Mouse (Mus musculus) liver, embryonic 11.5 days (tissue): Measurements from ENCODE around the gene Arl3. TPM values are rescaled to one million over a fixed set of nuclear protein-coding genes. Genes with fewer than 3 reads are reported as not detected.

Source experiments
- ATAC-seq: fragments of 200-750 bp; cut with Nextera tagmentation; replicated peaks from 2 replicates; pipeline ENCODE4 v1.8.0; 2017; ENCODE audit warnings: moderate number of reproducible peaks, mild to moderate bottlenecking, moderate TSS enrichment, moderate library complexity; ENCODE audit not compliant: low FRiP score
- DNase-seq: peaks from one replicate; pipeline ENCODE4 v3.0.0-alpha.2; 2017; ENCODE audit warnings: low spot score
- H3K27ac ChIP-seq: fragments of 300-500 bp; sonication (generic); 2 replicates; pipeline ENCODE4 v1.5.1; 2014; ENCODE audit warnings: mild to moderate bottlenecking, low read depth, low read length, control low read depth
- H3K27me3 ChIP-seq: fragments of 300-500 bp; sonication (generic); replicated peaks from 2 replicates; pipeline ENCODE4 v1.6.1; 2014; ENCODE audit warnings: low read length, mixed read lengths; ENCODE audit not compliant: control insufficient read depth, insufficient read depth
- H3K36me3 ChIP-seq: fragments of 300-500 bp; sonication (generic); 2 replicates; pipeline ENCODE4 v1.6.1; 2014; ENCODE audit warnings: mild to moderate bottlenecking, low read length, moderate library complexity, mixed read lengths; ENCODE audit not compliant: control insufficient read depth, insufficient read depth
- H3K4me1 ChIP-seq: fragments of 300-500 bp; sonication (generic); replicated peaks from 2 replicates; pipeline ENCODE4 v1.6.1; 2014; ENCODE audit warnings: low read length, mixed read lengths; ENCODE audit not compliant: control insufficient read depth, insufficient read depth
- H3K4me2 ChIP-seq: fragments of 300-500 bp; sonication (generic); 2 replicates; pipeline ENCODE4 v1.6.1; 2014; ENCODE audit warnings: mild to moderate bottlenecking, control low read depth, moderate library complexity
- H3K4me3 ChIP-seq: fragments of 300-500 bp; sonication (generic); 2 replicates; pipeline ENCODE4 v1.5.1; 2014; ENCODE audit warnings: low read depth, low read length, control low read depth
- H3K9ac ChIP-seq: fragments of 300-500 bp; sonication (generic); 2 replicates; pipeline ENCODE4 v1.6.1; 2014; ENCODE audit warnings: low read depth, low read length, control low read depth
- H3K9me3 ChIP-seq: fragments of 300-500 bp; sonication (generic); 2 replicates; pipeline ENCODE4 v1.6.1; 2016; ENCODE audit warnings: low read length, inconsistent platforms, mixed read lengths; ENCODE audit not compliant: control insufficient read depth
- WGBS: fragments of 180-500 bp; shearing (Covaris S2); extraction: QIAGEN DNeasy Blood & Tissue Kit; methylation state at CpG from one replicate; pipeline ENCODE4 v1.1.7; 2014; 5-methylcytosine and 5-hydroxymethylcytosine counted together
- polyA plus RNA-seq: library from polyadenylated mRNA; unstranded; fragments of >200 nt; fragmentation: Nextera tagmentation; extraction: Ambion mirVana; gene quantifications from 2 replicates; pipeline ENCODE4 v1.2.1, GENCODE M21; 2014

Arl3 gene
- polyA plus RNA-seq, 1 experiment from 2014 or later = 50.5 TPM

DNA sequence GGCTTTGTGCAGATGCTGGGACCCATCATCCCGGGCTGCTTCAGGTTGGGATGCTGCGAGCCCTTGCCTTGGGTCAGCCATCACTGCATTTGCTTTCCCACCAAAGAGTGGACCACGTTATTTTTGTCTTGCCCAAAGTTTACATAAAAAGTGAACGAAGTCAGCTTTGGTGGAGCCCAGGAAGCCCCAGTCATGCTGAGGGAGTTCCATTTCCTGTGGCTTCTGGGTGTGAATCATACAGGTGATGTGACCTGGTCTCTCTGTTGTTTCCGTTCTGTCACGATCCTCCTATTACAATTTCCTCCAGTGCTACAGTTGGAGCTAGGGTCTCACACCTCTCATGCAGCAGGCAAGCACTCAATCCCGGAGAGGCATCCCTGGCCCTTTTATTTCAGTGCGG is 44.4 kb upstream of the Arl3 start:
- no peak for ATAC-seq
- H3K9ac ChIP-seq = no peak overlapping the region
- no peak overlapping the region for H3K4me2 ChIP-seq
- H3K27me3 ChIP-seq = no peaks in the 10 kb centered on the region
- H3K4me3 ChIP-seq = no peak overlapping the region
- no peak overlapping the region for H3K27ac ChIP-seq
- H3K36me3 ChIP-seq = no peaks in the 10 kb centered on the region
- no peaks in the 10 kb centered on the region for H3K9me3 ChIP-seq
- H3K4me1 ChIP-seq = peaks cover 57% of the 10 kb centered on the region
- DNase-seq = no peak
- 84% methylated on average over 8 of the region's 8 CpGs for WGBS

GRCm38 (mm10) chr19:46616378-46616777 is 43.4 kb upstream of the Arl3 start:
- H3K4me1 ChIP-seq = peaks cover 47% of the 10 kb centered on the region
- H3K4me2 ChIP-seq = no peak overlapping the region
- no peaks in the 10 kb centered on the region for H3K9me3 ChIP-seq
- DNase-seq (no peak), ATAC-seq (no peak)
- no peak overlapping the region for H3K27ac ChIP-seq
- WGBS = 70% methylated on average over 11 of the region's 11 CpGs
- no peak overlapping the region for H3K9ac ChIP-seq
- no peak overlapping the region for H3K4me3 ChIP-seq
- no peaks in the 10 kb centered on the region for H3K27me3 ChIP-seq
- H3K36me3 ChIP-seq = no peaks in the 10 kb centered on the region

DNA sequence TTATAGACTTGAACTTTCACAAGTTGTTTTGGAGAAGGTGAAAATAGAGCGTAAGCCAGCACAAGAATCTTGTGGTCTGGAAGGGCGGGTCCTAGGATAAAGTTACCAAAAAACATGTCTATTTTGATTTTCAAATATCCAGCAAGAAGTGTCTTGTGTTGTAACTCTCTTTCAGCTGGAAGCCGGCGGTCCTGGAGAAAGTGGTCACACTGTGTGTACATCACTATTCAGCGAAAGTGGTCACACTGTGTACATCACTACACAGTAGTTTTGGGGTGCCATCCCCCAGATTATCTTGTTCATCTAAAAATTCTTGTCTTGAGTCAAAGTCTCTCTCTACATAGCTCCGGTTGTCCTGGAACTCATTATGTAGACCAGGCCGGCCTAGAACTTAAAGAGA is 35.2 kb upstream of the Arl3 start:
- DNase-seq (no peak), ATAC-seq (no peak)
- 96% methylated on average over 7 of the region's 7 CpGs for WGBS
- no peak overlapping the region for H3K27ac ChIP-seq
- no peak overlapping the region for H3K4me2 ChIP-seq
- H3K27me3 ChIP-seq = no peaks in the 10 kb centered on the region
- no peak overlapping the region for H3K9ac ChIP-seq
- H3K9me3 ChIP-seq = no peaks in the 10 kb centered on the region
- peaks cover 18% of the 10 kb centered on the region; the same call in 1 of the 2 replicates for H3K36me3 ChIP-seq
- no peak overlapping the region for H3K4me3 ChIP-seq
- peaks cover 17% of the 10 kb centered on the region for H3K4me1 ChIP-seq

DNA sequence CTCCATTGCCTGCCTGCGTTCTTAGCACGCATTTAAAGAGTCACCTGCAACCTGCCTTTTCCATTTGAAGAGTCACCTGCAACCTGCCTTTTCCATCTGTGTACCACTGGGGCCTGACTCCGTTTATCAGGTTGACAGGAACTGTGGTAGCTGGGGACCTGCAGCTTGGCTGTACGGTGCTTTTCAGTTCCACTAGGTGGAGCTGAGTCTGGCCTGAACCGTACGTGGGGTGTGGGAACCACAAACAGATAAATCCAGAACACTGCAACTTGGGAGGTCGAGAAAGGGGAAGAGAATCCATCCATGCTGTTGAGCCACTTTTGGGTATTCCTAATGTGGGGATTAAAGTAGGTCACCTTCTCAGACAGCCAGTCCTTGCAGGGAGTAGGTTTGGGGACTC is 34.4 kb upstream of the Arl3 start:
- DNase-seq (no peak), ATAC-seq (peak; percentile 64; the same call in 1 of the 2 replicates)
- Histone ChIP-seq H3K27ac (no peak overlapping the region), H3K9ac (no peak overlapping the region), H3K4me2 (no peak overlapping the region), H3K27me3 (no peaks in the 10 kb centered on the region), H3K4me3 (no peak overlapping the region), H3K4me1 (peaks cover 17% of the 10 kb centered on the region), H3K36me3 (peaks cover 21% of the 10 kb centered on the region; the same call in 1 of the 2 replicates), H3K9me3 (no peaks in the 10 kb centered on the region)
- WGBS = 41% methylated on average over 7 of the region's 7 CpGs

DNA sequence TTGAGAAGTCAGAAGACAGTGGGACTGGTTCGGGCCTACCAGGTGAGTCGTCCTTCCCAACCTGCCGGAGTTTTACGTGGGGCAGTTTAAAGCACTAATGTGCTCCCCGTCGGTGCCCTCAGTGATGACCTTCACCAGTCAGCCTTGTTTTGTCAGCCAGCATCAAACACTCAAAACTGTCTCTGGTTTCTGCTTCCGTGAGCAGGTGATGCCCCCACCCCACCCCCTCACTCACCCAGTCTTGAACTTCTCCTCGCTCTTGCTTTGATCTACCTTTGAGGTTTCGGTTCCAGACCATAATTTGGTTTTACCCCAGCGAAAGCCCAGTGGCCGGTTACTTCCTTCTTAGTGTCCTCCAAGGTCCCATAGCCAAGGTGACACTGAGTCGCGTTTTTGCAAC is 33.7 kb upstream of the Arl3 start:
- Histone ChIP-seq H3K9ac (no peak overlapping the region), H3K36me3 (peaks cover 21% of the 10 kb centered on the region; the same call in 1 of the 2 replicates), H3K4me3 (no peak overlapping the region), H3K27ac (no peak overlapping the region), H3K4me2 (no peak overlapping the region), H3K9me3 (no peaks in the 10 kb centered on the region), H3K27me3 (no peaks in the 10 kb centered on the region), H3K4me1 (peaks cover 17% of the 10 kb centered on the region)
- 86% methylated on average over 13 of the region's 13 CpGs for WGBS
- DNase-seq (no peak), ATAC-seq (no peak)

DNA sequence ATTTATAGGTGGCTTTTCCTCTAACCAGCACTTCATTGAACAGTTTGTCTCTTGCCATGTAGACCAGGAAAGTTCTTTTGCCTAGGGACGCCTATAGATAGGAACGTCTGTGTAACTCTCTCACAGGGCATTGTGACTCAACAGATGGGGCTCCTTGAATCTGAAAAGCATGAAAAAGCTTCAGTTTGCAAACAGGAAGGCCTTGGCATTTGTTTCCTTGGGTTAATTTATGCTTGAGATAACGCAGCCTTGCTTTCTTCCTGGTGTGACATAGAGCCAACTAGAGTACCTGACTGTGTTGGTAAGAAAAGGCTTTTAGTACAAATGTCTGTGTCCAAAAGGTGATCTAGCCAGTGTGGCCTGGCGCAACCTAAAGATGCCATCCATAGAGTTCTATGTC is 29.4 kb upstream of the Arl3 start:
- Histone ChIP-seq H3K4me1 (peaks cover 18% of the 10 kb centered on the region), H3K27ac (no peak overlapping the region)

GRCm38 (mm10) chr19:46601491-46601890 is 28.5 kb upstream of the Arl3 start:
- no peak for ATAC-seq
- Histone ChIP-seq H3K27ac (peak overlapping the region; percentile 9; the same call in 1 of the 2 replicates), H3K9ac (0 out of 2 replicates have a peak overlapping the region, but pooled peaks have one; percentile 20), H3K27me3 (no peaks in the 10 kb centered on the region), H3K9me3 (no peaks in the 10 kb centered on the region), H3K4me1 (peaks cover 18% of the 10 kb centered on the region), H3K4me3 (no peak overlapping the region), H3K36me3 (peaks cover 9% of the 10 kb centered on the region; the same call in 1 of the 2 replicates), H3K4me2 (peak overlapping the region; percentile 30)
- no peak for DNase-seq
- WGBS = 66% methylated on average over 14 of the region's 14 CpGs

More for the DNA sequence above, 29.4 kb upstream of the Arl3 start:
- ATAC-seq (no peak), DNase-seq (no peak)
- Histone ChIP-seq H3K9ac (no peak overlapping the region), H3K9me3 (no peaks in the 10 kb centered on the region), H3K4me2 (no peak overlapping the region), H3K27me3 (no peaks in the 10 kb centered on the region), H3K36me3 (peaks cover 11% of the 10 kb centered on the region; the same call in 1 of the 2 replicates), H3K4me3 (no peak overlapping the region)
- WGBS = 78% methylated on average over 4 of the region's 4 CpGs

DNA sequence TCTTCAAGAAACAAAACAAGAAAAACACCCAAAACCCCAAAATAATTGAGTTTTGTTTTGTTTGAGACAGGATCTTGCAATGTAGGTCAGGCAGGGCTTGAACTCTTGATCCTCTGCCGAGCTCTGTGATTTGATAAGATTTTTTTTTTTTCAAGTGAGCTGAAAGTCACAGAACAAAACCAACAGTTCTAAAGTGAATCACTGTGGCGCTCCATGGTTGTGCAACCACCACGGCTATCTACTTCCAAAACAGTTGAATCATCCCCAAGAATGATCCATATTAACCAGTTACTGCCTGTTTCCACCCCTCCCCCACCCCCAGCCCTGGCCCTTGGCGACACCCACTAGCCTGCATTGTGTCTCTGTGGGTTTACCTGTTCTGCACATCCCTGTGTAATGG is 27.4 kb upstream of the Arl3 start:
- DNase-seq (no peak), ATAC-seq (no peak)
- Histone ChIP-seq H3K9ac (no peak overlapping the region), H3K4me2 (peak overlapping the region; percentile 80), H3K27ac (no peak overlapping the region), H3K4me1 (peaks cover 18% of the 10 kb centered on the region), H3K9me3 (no peaks in the 10 kb centered on the region), H3K36me3 (peaks cover 7% of the 10 kb centered on the region; the same call in 1 of the 2 replicates), H3K27me3 (no peaks in the 10 kb centered on the region), H3K4me3 (peak overlapping the region; percentile 87)
- WGBS = 60% methylated on average over 4 of the region's 4 CpGs
